In genomic region chr19:37214711-37215110, GRCm38 (mm10) we compare ENCODE assay signal across 17 mouse cellular contexts. TPM values are rescaled to one million over a fixed set of nuclear protein-coding genes. Genes with fewer than 3 reads are reported as not detected.
DNase-seq lines count a peak whose midpoint lies in the region; ATAC-seq lines count a peak whose summit lies in the region.
"Had no signal": no experiment of that assay in that cellular context is flagged by ENCODE, and none has a peak within 500 bp of the region (broad histone marks: within the 10 kb centered on the region; RNA-seq: fewer than 3 reads in every experiment).

No protein-coding gene starts in this region.

- WGBS in heart, embryonic 13.5 days: 16% methylated on average over 2 of the region's 2 CpGs
- 69% methylated on average over 2 of the region's 2 CpGs for WGBS in liver, embryonic 15.5 days (ENCODE audit: insufficient replicate concordance)
- WGBS in heart, embryonic 14.5 days: 5% methylated on average over 2 of the region's 2 CpGs

- H3K9ac ChIP-seq in heart, embryonic 13.5 days: no peak overlapping the region
- no peak overlapping the region for H3K9ac ChIP-seq in liver, embryonic 15.5 days
- no peak overlapping the region for H3K9ac ChIP-seq in heart, embryonic 14.5 days (ENCODE audit: low read length)
- H3K9ac ChIP-seq: embryonic facial prominence, embryonic 15.5 days; hindbrain, embryonic 12.5 days; limb, embryonic 13.5 days; midbrain, embryonic 12.5 days; neural tube, embryonic 15.5 days; stomach, embryonic 15.5 days had no signal

- no peak for DNase-seq in heart, postnatal 25 days (ENCODE audit: low spot score)
- DNase-seq in liver: no peak
- peak; percentile 55 to 56 for DNase-seq in heart, postnatal 10 days
- no peak for DNase-seq in cerebellum, adult 11 months
- DNase-seq: cerebellum, adult 11-12 months; gastrocnemius, postnatal 25 days; thymus, postnatal 14 days had no signal

- peak overlapping the region; percentile 54 for H3K4me2 ChIP-seq in heart, embryonic 13.5 days
- no peak overlapping the region for H3K4me2 ChIP-seq in liver, embryonic 15.5 days
- H3K4me2 ChIP-seq in heart, embryonic 14.5 days (ENCODE audit: low read length): peak overlapping the region; percentile 43
- H3K4me2 ChIP-seq: embryonic facial prominence, embryonic 15.5 days; hindbrain, embryonic 12.5 days; limb, embryonic 13.5 days; midbrain, embryonic 12.5 days; neural tube, embryonic 15.5 days; stomach, embryonic 15.5 days had no signal

- ATAC-seq in heart, embryonic 13.5 days (ENCODE audit: extremely low read depth, insufficient number of reproducible peaks, low FRiP score, low TSS enrichment): no peak
- ATAC-seq in liver, embryonic 15.5 days (ENCODE audit: insufficient read depth): no peak
- no peak for ATAC-seq in heart, embryonic 14.5 days (ENCODE audit: insufficient number of reproducible peaks, insufficient read depth, low FRiP score, low read depth)
- ATAC-seq: CD4-positive, CD25-positive, alpha-beta regulatory T cell, adult 4 months had no signal

- no peaks in the 10 kb centered on the region for H3K27me3 ChIP-seq in heart, embryonic 13.5 days (replicated peaks)
- H3K27me3 ChIP-seq in liver, embryonic 15.5 days: no peaks in the 10 kb centered on the region
- H3K27me3 ChIP-seq in heart, embryonic 14.5 days (ENCODE audit: control insufficient read depth, insufficient read depth, low read length): no peaks in the 10 kb centered on the region
- H3K27me3 ChIP-seq: embryonic facial prominence, embryonic 15.5 days; hindbrain, embryonic 12.5 days; limb, embryonic 13.5 days; midbrain, embryonic 12.5 days; neural tube, embryonic 15.5 days; stomach, embryonic 15.5 days had no signal

- intact Hi-C loops in heart, postnatal 25 days (cut with DNase I): no loop called here
- intact Hi-C loops in heart, postnatal 10 days (cut with DNase I): no loop called here

- no peak overlapping the region for H3K4me3 ChIP-seq in heart, embryonic 13.5 days
- no peak overlapping the region for H3K4me3 ChIP-seq in liver, embryonic 15.5 days (replicated peaks)
- no peak overlapping the region for H3K4me3 ChIP-seq in heart, embryonic 14.5 days (ENCODE audit: control insufficient read depth in 1 of 2, insufficient read depth in 1 of 2, low read depth in 1 of 2, low read length in 2 of 2)
- H3K4me3 ChIP-seq: embryonic facial prominence, embryonic 15.5 days; hindbrain, embryonic 12.5 days; limb, embryonic 13.5 days; midbrain, embryonic 12.5 days; neural tube, embryonic 15.5 days; stomach, embryonic 15.5 days had no signal

- H3K4me1 ChIP-seq in heart, embryonic 13.5 days: peaks cover 23% of the 10 kb centered on the region
- peaks cover 44% of the 10 kb centered on the region for H3K4me1 ChIP-seq in liver, embryonic 15.5 days (replicated peaks)
- H3K4me1 ChIP-seq in heart, embryonic 14.5 days (ENCODE audit: control insufficient read depth in 2 of 2, insufficient read depth in 2 of 2, low read length in 2 of 2): peaks cover 5 to 17% of the 10 kb centered on the region in 2 experiments

- peaks cover 73% of the 10 kb centered on the region for H3K36me3 ChIP-seq in heart, embryonic 13.5 days
- H3K36me3 ChIP-seq in liver, embryonic 15.5 days (replicated peaks): peaks cover 80% of the 10 kb centered on the region
- H3K36me3 ChIP-seq in heart, embryonic 14.5 days (ENCODE audit: control insufficient read depth, insufficient read depth, low read length): peaks cover 63% of the 10 kb centered on the region

- no peaks in the 10 kb centered on the region for H3K9me3 ChIP-seq in heart, embryonic 13.5 days
- H3K9me3 ChIP-seq in liver, embryonic 15.5 days (replicated peaks): no peaks in the 10 kb centered on the region
- H3K9me3 ChIP-seq in heart, embryonic 14.5 days (ENCODE audit: control insufficient read depth, low read length): no peaks in the 10 kb centered on the region
- H3K9me3 ChIP-seq: embryonic facial prominence, embryonic 15.5 days; hindbrain, embryonic 12.5 days; limb, embryonic 13.5 days; midbrain, embryonic 12.5 days; neural tube, embryonic 15.5 days; stomach, embryonic 15.5 days had no signal

- H3K27ac ChIP-seq in heart, embryonic 13.5 days (replicated peaks): peak overlapping the region; percentile 60
- H3K27ac ChIP-seq in liver, embryonic 15.5 days (replicated peaks): 0 out of 2 replicates have a peak overlapping the region, but pooled peaks have one; percentile 24
- H3K27ac ChIP-seq in heart, embryonic 14.5 days (replicated peaks in 1 of 2; ENCODE audit: control insufficient read depth in 1 of 2, insufficient read depth in 1 of 2, low read depth in 2 of 2, low read length in 2 of 2): no peak overlapping the region
- H3K27ac ChIP-seq: embryonic facial prominence, embryonic 15.5 days; hindbrain, embryonic 12.5 days; limb, embryonic 13.5 days; midbrain, embryonic 12.5 days; neural tube, embryonic 15.5 days; stomach, embryonic 15.5 days had no signal

RNA-seq across cellular contexts. Expression of gene Cpeb3, which starts 6.3 kb away (rescaled TPM):
- polyA plus RNA-seq in heart, embryonic 13.5 days (2015; fragmentation: Nextera tagmentation; extraction: Ambion mirVana): 6.5 and 7.9 TPM in 2 replicates
- 10 to 100 TPM; 76.3 to 81.7 TPM for total RNA-seq in heart, postnatal 25 days (2021)
- polyA plus RNA-seq in liver, embryonic 15.5 days (2015; fragmentation: Nextera tagmentation; extraction: Ambion mirVana): 3.3 and 4.8 TPM in 2 replicates
- polyA plus RNA-seq in heart, embryonic 14.5 days (2014; fragmentation: Nextera tagmentation; extraction: Ambion mirVana): 8.8 and 8.9 TPM in 2 replicates
- 10 to 100 TPM; 58.2 to 58.4 TPM for total RNA-seq in heart, postnatal 10 days (2021)
- polyA plus RNA-seq: CD4-positive, CD25-positive, alpha-beta regulatory T cell, adult 4 months had no signal

RNA-seq across cellular contexts. Expression of gene March5, which starts 7.4 kb away (rescaled TPM):
- 76.9 and 83.7 TPM in 2 replicates for polyA plus RNA-seq in heart, embryonic 13.5 days (2015; fragmentation: Nextera tagmentation; extraction: Ambion mirVana)
- 10 to 100 TPM; 82.1 to 85.6 TPM for total RNA-seq in heart, postnatal 25 days (2021)
- 159 and 162 TPM in 2 replicates for polyA plus RNA-seq in liver, embryonic 15.5 days (2015; fragmentation: Nextera tagmentation; extraction: Ambion mirVana)
- polyA plus RNA-seq in heart, embryonic 14.5 days (2014; fragmentation: Nextera tagmentation; extraction: Ambion mirVana): 102 and 104 TPM in 2 replicates
- total RNA-seq in heart, postnatal 10 days (2021): 10 to 100 TPM; 85.0 to 95.3 TPM

Comparison
In these comparisons a context has a peak if more than half of its experiments do, and no peak if none do; other contexts are left out.
1. H3K27ac ChIP-seq: peak in heart, embryonic 13.5 days (single experiment) and liver, embryonic 15.5 days (single experiment); none in heart, embryonic 14.5 days (0 of 2).
2. DNase-seq: peak in heart, postnatal 10 days (2 of 2); none in heart, postnatal 25 days (single experiment), liver (single experiment) and cerebellum, adult 11 months (single experiment).